Mouse (Mus musculus): ENCODE measurements around the gene Ugt1a1. TPM values are rescaled to one million over a fixed set of nuclear protein-coding genes. Genes with fewer than 3 reads are reported as not detected.
A peak's percentile ranks its signal among the peaks of the same experiment; 100 is the strongest.

Ugt1a1 gene
- polyA plus RNA-seq, 1 experiment from 2014 or later: not detected

DNA sequence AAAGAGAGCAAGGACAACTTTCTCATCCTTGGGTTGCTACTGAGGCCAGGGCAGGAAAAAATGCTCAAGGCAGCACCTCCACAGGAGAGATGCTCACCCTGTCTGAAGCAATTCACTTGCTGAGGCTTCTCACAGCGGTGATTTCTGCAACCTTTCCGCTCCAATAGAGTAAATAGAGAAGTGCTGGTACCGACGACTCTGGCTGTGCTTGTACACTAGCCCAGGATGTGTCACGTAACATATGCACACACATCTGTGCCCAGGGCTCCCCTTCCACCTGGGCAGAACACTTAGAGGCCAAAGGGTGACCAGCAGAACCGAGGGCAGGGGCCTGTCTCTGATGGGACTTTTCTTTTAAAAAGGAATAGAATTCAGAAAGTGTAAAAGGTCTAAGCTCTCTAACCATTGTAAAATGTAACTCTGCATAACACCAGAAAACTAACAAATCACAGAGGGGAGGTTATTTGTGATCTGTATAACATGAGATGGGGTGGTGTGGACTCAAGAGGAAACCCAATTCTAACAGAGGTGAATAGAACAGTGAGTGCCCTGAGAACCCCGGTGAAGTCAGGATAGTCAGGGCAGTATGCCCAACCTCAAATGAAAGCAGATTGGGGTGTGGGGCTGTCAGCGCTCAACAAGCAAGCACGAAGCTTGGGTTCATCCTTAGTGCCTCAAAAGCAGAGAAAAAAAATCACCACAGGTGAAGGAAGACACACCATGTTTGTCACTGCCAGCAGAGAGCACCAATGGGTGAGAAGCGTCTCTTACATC is 49.0 kb downstream of the Ugt1a1 start:
- ATAC-seq (ENCODE audit: extremely low read depth, insufficient number of reproducible peaks, low FRiP score, low TSS enrichment): no peak
- H3K4me2 ChIP-seq: no peak overlapping the region
- H3K4me3 ChIP-seq: no peak overlapping the region
- 81% methylated on average over 10 of the region's 10 CpGs for WGBS
- peaks cover 43% of the 10 kb centered on the region for H3K4me1 ChIP-seq
- peaks cover 19% of the 10 kb centered on the region for H3K9me3 ChIP-seq
- peaks cover 65% of the 10 kb centered on the region for H3K36me3 ChIP-seq
- no peaks in the 10 kb centered on the region for H3K27me3 ChIP-seq (replicated peaks)
- H3K9ac ChIP-seq: no peak overlapping the region
- no peak overlapping the region for H3K27ac ChIP-seq (replicated peaks)

- no peak for ATAC-seq (ENCODE audit: extremely low read depth, insufficient number of reproducible peaks, low FRiP score, low TSS enrichment)
- WGBS: 77% methylated on average over 7 of the region's 7 CpGs
- Histone ChIP-seq H3K4me3 (no peak overlapping the region), H3K9me3 (peaks cover 10% of the 10 kb centered on the region), H3K36me3 (peaks cover 75% of the 10 kb centered on the region), H3K27me3 (replicated peaks) (no peaks in the 10 kb centered on the region), H3K27ac (replicated peaks) (no peak overlapping the region), H3K4me2 (no peak overlapping the region), H3K9ac (no peak overlapping the region), H3K4me1 (peaks cover 43% of the 10 kb centered on the region)
Measured at GRCm38 (mm10) chr1:88261706-88262105, 49.9 kb downstream of the Ugt1a1 start.

DNA sequence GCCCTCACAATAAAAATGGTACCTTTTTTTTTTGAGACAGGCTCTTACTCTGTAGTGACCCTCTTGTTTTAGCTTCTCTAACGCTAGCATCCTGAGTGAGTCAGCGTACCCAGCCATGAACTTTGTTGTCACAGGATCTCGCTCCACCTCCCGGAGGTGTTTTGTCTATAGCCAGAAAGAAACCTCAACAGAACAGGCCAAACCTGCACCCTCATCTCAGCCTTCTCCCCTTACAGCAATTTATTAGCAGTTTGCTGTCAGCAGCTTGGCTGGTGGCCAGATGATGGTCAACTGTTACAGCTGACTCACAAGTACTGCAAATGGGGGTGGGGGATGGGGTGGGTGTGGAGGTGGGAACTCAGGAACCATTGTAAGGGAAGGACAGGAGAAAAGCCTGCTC is 50.5 kb downstream of the Ugt1a1 start:
- Histone ChIP-seq H3K4me1 (peaks cover 43% of the 10 kb centered on the region), H3K4me2 (no peak overlapping the region), H3K9me3 (peaks cover 4% of the 10 kb centered on the region), H3K27ac (replicated peaks) (no peak overlapping the region), H3K27me3 (replicated peaks) (no peaks in the 10 kb centered on the region), H3K9ac (peak overlapping the region; percentile 0; the same call in 1 of the 2 replicates), H3K4me3 (no peak overlapping the region), H3K36me3 (peaks cover 80% of the 10 kb centered on the region)
- 73% methylated on average over 4 of the region's 4 CpGs for WGBS
- ATAC-seq (ENCODE audit: extremely low read depth, insufficient number of reproducible peaks, low FRiP score, low TSS enrichment): no peak

DNA sequence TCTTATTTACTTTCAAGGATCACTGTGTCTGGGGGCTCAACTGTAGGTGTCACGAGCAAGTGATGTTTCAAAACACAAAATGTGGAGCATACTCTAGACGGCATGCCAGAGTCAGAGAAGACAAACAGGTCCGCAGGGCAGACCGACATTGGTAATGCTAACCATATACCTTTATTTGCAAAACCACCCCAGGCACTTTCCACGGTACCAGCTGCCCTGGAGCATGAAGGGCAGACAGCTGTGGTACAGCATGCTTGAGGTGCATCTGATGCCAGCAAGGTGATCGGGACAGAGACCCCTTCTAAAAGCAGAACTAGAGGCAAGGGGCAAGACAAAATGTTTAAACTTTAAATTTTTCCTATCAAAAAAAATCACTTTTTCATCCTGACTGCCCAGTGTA is 51.2 kb downstream of the Ugt1a1 start:
- Histone ChIP-seq H3K9me3 (no peaks in the 10 kb centered on the region), H3K4me1 (peaks cover 43% of the 10 kb centered on the region), H3K4me2 (no peak overlapping the region), H3K36me3 (peaks cover 87% of the 10 kb centered on the region), H3K4me3 (no peak overlapping the region), H3K27me3 (replicated peaks) (no peaks in the 10 kb centered on the region), H3K27ac (replicated peaks) (no peak overlapping the region), H3K9ac (no peak overlapping the region)
- no peak for ATAC-seq (ENCODE audit: extremely low read depth, insufficient number of reproducible peaks, low FRiP score, low TSS enrichment)
- WGBS: 74% methylated on average over 6 of the region's 6 CpGs

DNA sequence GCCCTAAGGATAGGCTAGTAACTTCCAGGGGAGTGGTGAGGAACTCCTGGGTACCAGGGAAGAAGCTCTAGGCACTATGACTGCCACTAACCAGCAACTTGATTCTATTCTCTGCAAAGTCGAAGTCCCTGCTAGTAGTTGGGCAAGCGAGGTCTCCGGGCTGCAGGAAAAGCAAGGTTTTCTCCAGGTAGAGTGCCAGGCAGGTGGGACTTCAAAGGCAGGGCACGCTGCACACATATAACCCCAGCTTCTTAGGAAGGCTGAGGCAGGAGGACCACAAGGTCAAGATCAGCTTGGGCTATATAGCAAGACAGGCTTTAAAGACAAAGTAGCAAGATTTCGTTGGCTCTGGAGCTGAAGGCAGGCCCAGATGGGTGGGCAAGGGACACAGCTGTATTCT is 52.0 kb downstream of the Ugt1a1 start:
- peaks cover 42% of the 10 kb centered on the region for H3K4me1 ChIP-seq
- peaks cover 95% of the 10 kb centered on the region for H3K36me3 ChIP-seq
- no peak overlapping the region for H3K4me2 ChIP-seq
- H3K27ac ChIP-seq (replicated peaks): no peak overlapping the region
- ATAC-seq (ENCODE audit: extremely low read depth, insufficient number of reproducible peaks, low FRiP score, low TSS enrichment): no peak
- WGBS: 90% methylated on average over 5 of the region's 5 CpGs
- H3K9ac ChIP-seq: no peak overlapping the region
- H3K4me3 ChIP-seq: no peak overlapping the region
- no peaks in the 10 kb centered on the region for H3K27me3 ChIP-seq (replicated peaks)
- no peaks in the 10 kb centered on the region for H3K9me3 ChIP-seq

DNA sequence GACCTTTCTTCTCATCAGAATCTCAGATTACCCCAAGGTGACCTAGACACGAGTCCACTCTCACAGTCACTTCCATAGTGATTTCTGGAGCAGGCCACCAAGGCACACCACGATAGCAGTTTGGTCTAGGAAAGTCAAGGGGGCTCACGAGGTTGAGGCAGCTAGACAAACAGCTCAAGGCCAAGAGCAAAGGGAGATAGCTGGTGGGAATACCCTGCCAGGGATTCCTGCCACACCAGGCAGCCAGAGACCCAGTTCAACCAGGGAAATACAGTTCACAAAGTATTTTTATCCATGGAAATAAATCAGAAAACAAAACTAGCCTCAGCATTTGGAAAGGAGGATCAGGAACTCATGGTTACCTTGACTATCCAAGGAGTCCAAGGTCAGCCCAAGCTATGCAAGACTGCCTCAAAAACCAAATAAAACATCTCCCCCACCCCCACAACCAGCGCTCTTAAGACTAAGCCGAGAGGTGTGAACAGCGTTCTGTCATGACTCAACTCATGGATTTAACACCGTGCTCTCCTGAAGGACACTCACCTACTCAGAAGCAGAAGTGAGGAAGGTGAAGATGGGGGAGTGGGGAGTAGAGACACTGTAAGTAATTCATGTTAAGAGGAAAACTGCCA is 52.6 kb downstream of the Ugt1a1 start:
- H3K9me3 ChIP-seq: no peaks in the 10 kb centered on the region
- H3K4me2 ChIP-seq: no peak overlapping the region
- no peak for ATAC-seq (ENCODE audit: extremely low read depth, insufficient number of reproducible peaks, low FRiP score, low TSS enrichment)
- peaks cover 100% of the 10 kb centered on the region for H3K36me3 ChIP-seq
- H3K27ac ChIP-seq (replicated peaks): no peak overlapping the region
- no peaks in the 10 kb centered on the region for H3K27me3 ChIP-seq (replicated peaks)
- H3K9ac ChIP-seq: no peak overlapping the region
- peaks cover 36% of the 10 kb centered on the region for H3K4me1 ChIP-seq
- no peak overlapping the region for H3K4me3 ChIP-seq
- 77% methylated on average over 7 of the region's 7 CpGs for WGBS

DNA sequence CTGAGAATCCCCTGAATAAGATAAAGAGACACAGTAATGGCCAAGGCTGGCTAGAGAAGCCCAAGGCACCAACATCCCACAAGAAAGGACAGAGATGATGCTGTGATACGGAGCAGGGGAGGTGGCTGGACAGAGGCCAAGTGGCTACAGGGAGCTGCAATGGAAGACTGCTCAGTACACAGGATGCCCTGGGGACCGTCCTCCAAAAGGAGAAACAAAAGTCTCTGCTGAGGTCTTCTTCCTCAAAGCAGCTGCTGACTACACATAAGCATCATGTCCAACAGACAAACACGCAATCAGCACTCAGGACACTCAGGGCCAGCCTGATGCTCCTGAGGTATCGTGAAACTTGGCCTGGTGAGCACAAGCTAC is 53.1 kb downstream of the Ugt1a1 start:
- Histone ChIP-seq H3K4me3 (no peak overlapping the region), H3K9me3 (no peaks in the 10 kb centered on the region), H3K4me1 (peaks cover 31% of the 10 kb centered on the region), H3K9ac (no peak overlapping the region), H3K27me3 (replicated peaks) (no peaks in the 10 kb centered on the region), H3K4me2 (no peak overlapping the region), H3K27ac (replicated peaks) (no peak overlapping the region), H3K36me3 (peaks cover 100% of the 10 kb centered on the region)
- 69% methylated on average over 4 of the region's 4 CpGs for WGBS
- ATAC-seq (ENCODE audit: extremely low read depth, insufficient number of reproducible peaks, low FRiP score, low TSS enrichment): no peak

GRCm38 (mm10) chr1:88266123-88266522 is 54.4 kb downstream of the Ugt1a1 start:
- Histone ChIP-seq H3K27me3 (replicated peaks) (no peaks in the 10 kb centered on the region), H3K4me3 (no peak overlapping the region), H3K9me3 (no peaks in the 10 kb centered on the region), H3K9ac (no peak overlapping the region), H3K4me1 (peaks cover 26% of the 10 kb centered on the region), H3K4me2 (no peak overlapping the region), H3K27ac (replicated peaks) (no peak overlapping the region), H3K36me3 (peaks cover 91% of the 10 kb centered on the region)
- no peak for ATAC-seq (ENCODE audit: extremely low read depth, insufficient number of reproducible peaks, low FRiP score, low TSS enrichment)
- WGBS: 86% methylated on average over 13 of the region's 13 CpGs

DNA sequence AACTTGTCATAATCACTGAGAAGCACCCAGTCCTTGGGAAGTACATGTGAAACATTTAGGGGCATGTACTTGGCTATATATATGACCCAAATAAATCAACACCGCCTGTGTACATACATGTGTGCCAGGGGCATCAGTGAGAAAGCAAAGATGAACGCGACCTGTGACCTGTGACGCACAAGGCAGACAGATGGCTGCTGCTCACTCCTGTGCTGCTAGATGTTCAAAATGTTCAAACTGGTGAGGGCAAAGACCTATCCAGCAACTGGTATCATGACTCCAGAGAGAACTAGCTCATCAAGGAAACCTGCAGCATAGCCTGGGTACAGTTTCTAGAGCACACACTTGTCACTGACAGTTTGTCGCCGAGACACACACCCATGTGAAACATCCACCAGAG is 55.7 kb downstream of the Ugt1a1 start:
- Histone ChIP-seq H3K9ac (no peak overlapping the region), H3K27ac (replicated peaks) (no peak overlapping the region), H3K27me3 (replicated peaks) (no peaks in the 10 kb centered on the region), H3K36me3 (peaks cover 91% of the 10 kb centered on the region), H3K9me3 (no peaks in the 10 kb centered on the region), H3K4me2 (no peak overlapping the region), H3K4me1 (peaks cover 17% of the 10 kb centered on the region), H3K4me3 (no peak overlapping the region)
- no peak for ATAC-seq (ENCODE audit: extremely low read depth, insufficient number of reproducible peaks, low FRiP score, low TSS enrichment)
- 91% methylated on average over 6 of the region's 6 CpGs for WGBS

GRCm38 (mm10) chr1:88268070-88268469 is 56.3 kb downstream of the Ugt1a1 start:
- ATAC-seq (ENCODE audit: extremely low read depth, insufficient number of reproducible peaks, low FRiP score, low TSS enrichment): no peak
- Histone ChIP-seq H3K4me1 (peaks cover 13% of the 10 kb centered on the region), H3K9ac (no peak overlapping the region), H3K36me3 (peaks cover 91% of the 10 kb centered on the region), H3K27me3 (replicated peaks) (no peaks in the 10 kb centered on the region), H3K9me3 (no peaks in the 10 kb centered on the region), H3K4me3 (no peak overlapping the region), H3K4me2 (no peak overlapping the region), H3K27ac (replicated peaks) (no peak overlapping the region)
- 83% methylated on average over 6 of the region's 6 CpGs for WGBS
